Mouse (Mus musculus) heart, embryonic 14.5 days (tissue): Measurements from ENCODE around the gene Poc1a. TPM values are rescaled to one million over a fixed set of nuclear protein-coding genes. Genes with fewer than 3 reads are reported as not detected.
A peak's percentile ranks its signal among the peaks of the same experiment; 100 is the strongest.

ENCODE experiments used
- ATAC-seq: fragments of 200-750 bp; cut with Nextera tagmentation; 2 replicates; pipeline ENCODE4 v1.8.0; 2017; ENCODE audit warnings: low read depth, moderate TSS enrichment; ENCODE audit not compliant: insufficient number of reproducible peaks, insufficient read depth, low FRiP score
- H3K27ac ChIP-seq, 2 experiments: fragments of 200-500 bp in 1 of 2; fragments of 300-500 bp in 1 of 2; sonication (generic) in 1 of 2; replicated peaks in 1 of 2; 2 replicates each; pipeline ENCODE4 v1.5.1; 2012 to 2014; ENCODE audit warnings: low read depth in 2 of 2, low read length in 2 of 2, control low read depth in 1 of 2, mild to moderate bottlenecking in 1 of 2, mixed read lengths in 1 of 2; ENCODE audit not compliant: control insufficient read depth in 1 of 2, insufficient read depth in 1 of 2
- H3K27me3 ChIP-seq: fragments of 300-500 bp; sonication (generic); 2 replicates; pipeline ENCODE4 v1.6.1; 2014; ENCODE audit warnings: mild to moderate bottlenecking, low read length, control low read depth; ENCODE audit not compliant: control insufficient read depth, insufficient read depth
- H3K36me3 ChIP-seq: fragments of 300-500 bp; sonication (generic); 2 replicates; pipeline ENCODE4 v1.6.1; 2014; ENCODE audit warnings: mild to moderate bottlenecking, control low read depth, low read length, mixed read lengths; ENCODE audit not compliant: control insufficient read depth, insufficient read depth
- H3K4me1 ChIP-seq, 2 experiments: fragments of 200-500 bp in 1 of 2; fragments of 300-500 bp in 1 of 2; sonication (generic) in 1 of 2; 2 replicates each; pipeline ENCODE4 v1.6.1; 2012 to 2014; ENCODE audit warnings: low read length in 2 of 2, control low read depth in 1 of 2, mixed read lengths in 1 of 2; ENCODE audit not compliant: control insufficient read depth in 2 of 2, insufficient read depth in 2 of 2
- H3K4me2 ChIP-seq: fragments of 300-500 bp; sonication (generic); 2 replicates; pipeline ENCODE4 v1.6.1; 2014; ENCODE audit warnings: mild to moderate bottlenecking, low read length
- H3K4me3 ChIP-seq, 2 experiments: fragments of 200-500 bp in 1 of 2; fragments of 300-500 bp in 1 of 2; sonication (generic) in 1 of 2; 2 replicates each; pipeline ENCODE4 v1.5.1; 2012 to 2014; ENCODE audit warnings: low read length in 2 of 2, mild to moderate bottlenecking in 2 of 2, control low read depth in 1 of 2, low read depth in 1 of 2, moderate library complexity in 1 of 2; ENCODE audit not compliant: control insufficient read depth in 1 of 2, insufficient read depth in 1 of 2
- H3K9ac ChIP-seq: fragments of 300-500 bp; sonication (generic); 2 replicates; pipeline ENCODE4 v1.6.1; 2014; ENCODE audit warnings: mild to moderate bottlenecking, low read length
- H3K9me3 ChIP-seq: fragments of 300-500 bp; sonication (generic); 2 replicates; pipeline ENCODE4 v1.6.1; 2016; ENCODE audit warnings: low read length, control low read depth; ENCODE audit not compliant: control insufficient read depth
- WGBS: fragments of 180-500 bp; shearing (Covaris S2); extraction: QIAGEN DNeasy Blood & Tissue Kit; methylation state at CpG from one replicate; pipeline ENCODE4 v1.1.7; 2014; 5-methylcytosine and 5-hydroxymethylcytosine counted together
- polyA plus RNA-seq: library from polyadenylated mRNA; unstranded; fragments of >200 nt; fragmentation: Nextera tagmentation; extraction: Ambion mirVana; gene quantifications from 2 replicates; pipeline ENCODE4 v1.2.1, GENCODE M21; 2014

Poc1a gene
- polyA plus RNA-seq, 1 experiment from 2014 or later, result 24.3 TPM

GRCm38 (mm10) chr9:106339730-106340129 is 58.9 kb downstream of the Poc1a start:
- H3K27ac ChIP-seq, result no peak overlapping the region
- 88% methylated on average over 4 of the region's 4 CpGs for WGBS
- no peak overlapping the region for H3K4me3 ChIP-seq
- peaks cover 34 to 39% of the 10 kb centered on the region in 2 experiments for H3K4me1 ChIP-seq
- no peak for ATAC-seq
- H3K9ac ChIP-seq, result no peak overlapping the region
- H3K9me3 ChIP-seq, result no peaks in the 10 kb centered on the region
- no peaks in the 10 kb centered on the region for H3K27me3 ChIP-seq
- H3K4me2 ChIP-seq, result no peak overlapping the region
- H3K36me3 ChIP-seq, result no peaks in the 10 kb centered on the region

DNA sequence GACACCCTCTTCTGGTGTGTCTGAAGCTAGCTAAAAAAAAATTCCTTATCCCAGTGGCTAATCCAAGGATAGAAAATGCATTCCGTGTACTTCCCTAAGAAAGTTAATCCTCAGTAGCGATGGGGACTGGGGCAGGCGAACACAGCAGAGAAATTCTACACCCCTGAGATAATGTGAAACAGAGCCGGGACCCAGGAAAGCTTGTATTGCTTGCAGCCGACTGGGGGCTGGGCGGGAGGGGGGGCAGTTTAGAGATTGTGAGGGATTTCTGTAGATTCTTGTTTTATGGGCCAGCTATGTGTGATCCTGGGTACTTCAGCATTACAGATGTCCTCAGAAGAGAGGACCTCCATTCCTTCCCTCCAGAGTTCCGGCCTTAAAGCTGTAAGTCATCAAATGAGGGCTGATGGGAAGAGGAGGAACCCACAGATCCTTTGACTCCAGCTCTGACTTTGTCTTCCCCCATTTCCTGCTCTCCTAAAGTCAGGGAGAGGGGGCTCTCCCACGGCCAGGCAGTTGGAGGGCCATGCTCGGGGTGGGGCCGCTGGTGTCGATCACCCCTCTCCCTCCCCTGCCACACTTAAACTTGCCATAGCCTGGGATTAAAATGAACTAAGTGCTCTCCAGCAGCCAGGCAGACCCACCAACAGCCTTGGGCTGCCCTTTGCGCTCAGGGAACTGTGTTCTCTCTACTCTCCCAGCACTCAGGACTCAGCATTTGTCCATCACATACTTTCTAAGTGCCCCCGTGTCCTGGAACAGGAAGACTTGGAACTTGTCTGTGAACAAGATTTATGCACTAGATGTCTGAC is 59.8 kb downstream of the Poc1a start:
- H3K4me2 ChIP-seq, result no peak overlapping the region
- no peak for ATAC-seq
- H3K9me3 ChIP-seq, result no peaks in the 10 kb centered on the region
- no peak overlapping the region for H3K4me3 ChIP-seq
- peaks cover 41 to 49% of the 10 kb centered on the region in 2 experiments for H3K4me1 ChIP-seq
- H3K27me3 ChIP-seq, result no peaks in the 10 kb centered on the region
- no peak overlapping the region for H3K27ac ChIP-seq
- 0 out of 2 replicates have a peak overlapping the region, but pooled peaks have one; percentile 9 for H3K9ac ChIP-seq
- 43% methylated on average over 13 of the region's 13 CpGs for WGBS
- H3K36me3 ChIP-seq, result no peaks in the 10 kb centered on the region

- 71% methylated on average over 3 of the region's 3 CpGs for WGBS
- Histone ChIP-seq H3K27me3 (no peaks in the 10 kb centered on the region), H3K4me1 (peaks cover 41 to 49% of the 10 kb centered on the region in 2 experiments)
Observed at GRCm38 (mm10) chr9:106341313-106341686, 60.4 kb downstream of the Poc1a start.

DNA sequence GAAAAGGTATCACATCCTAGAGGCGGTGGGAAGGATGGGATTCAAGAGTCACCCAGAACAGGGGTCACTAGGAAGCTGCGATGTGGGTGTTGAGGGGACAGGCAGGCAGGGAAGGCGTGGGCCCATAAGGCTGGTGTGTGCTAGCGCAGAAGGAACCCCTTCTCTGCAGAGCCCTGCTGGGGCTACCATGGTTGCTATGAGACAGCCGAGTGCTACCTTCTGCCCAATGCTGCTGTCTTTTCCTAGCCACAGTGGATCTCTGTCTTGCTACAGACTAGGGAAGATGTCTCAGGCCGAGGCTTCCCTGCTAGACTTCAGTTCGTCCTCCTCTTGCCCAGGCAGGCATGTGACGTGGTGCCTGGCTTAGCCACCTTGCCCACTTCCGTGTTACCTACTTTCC is 61.7 kb downstream of the Poc1a start:
- Histone ChIP-seq H3K4me3 (no peak overlapping the region), H3K4me1 (peaks cover 38 to 44% of the 10 kb centered on the region in 2 experiments), H3K36me3 (no peaks in the 10 kb centered on the region), H3K9me3 (no peaks in the 10 kb centered on the region), H3K27me3 (no peaks in the 10 kb centered on the region), H3K4me2 (no peak overlapping the region), H3K27ac (no peak overlapping the region), H3K9ac (no peak overlapping the region)
- 98% methylated on average over 9 of the region's 9 CpGs for WGBS
- no peak for ATAC-seq

More at GRCm38 (mm10) chr9:106341313-106341686, 60.4 kb downstream of the Poc1a start:
- Histone ChIP-seq H3K9me3 (no peaks in the 10 kb centered on the region), H3K36me3 (no peaks in the 10 kb centered on the region), H3K4me3 (no peak overlapping the region), H3K27ac (no peak overlapping the region), H3K4me2 (no peak overlapping the region), H3K9ac (0 out of 2 replicates have a peak overlapping the region, but pooled peaks have one; percentile 9)
- ATAC-seq, result no peak

GRCm38 (mm10) chr9:106345167-106345566 is 64.3 kb downstream of the Poc1a start:
- 0 out of 2 replicates have a peak, but pooled peaks have one; percentile 22 for ATAC-seq
- H3K4me3 ChIP-seq, result no peak overlapping the region
- peak overlapping the region; percentile 57 for H3K9ac ChIP-seq
- no peaks in the 10 kb centered on the region for H3K9me3 ChIP-seq
- peak overlapping the region; percentile 35 for H3K4me2 ChIP-seq
- peak overlapping the region; percentile 49 to 58 for H3K27ac ChIP-seq
- no peaks in the 10 kb centered on the region for H3K36me3 ChIP-seq
- H3K27me3 ChIP-seq, result no peaks in the 10 kb centered on the region
- peaks cover 19 to 23% of the 10 kb centered on the region in 2 experiments for H3K4me1 ChIP-seq
- 16% methylated on average over 6 of the region's 6 CpGs for WGBS

- 63% methylated on average over 6 of the region's 6 CpGs for WGBS
Observed at GRCm38 (mm10) chr9:106345630-106346029, 64.8 kb downstream of the Poc1a start.

GRCm38 (mm10) chr9:106348281-106348680 is 67.4 kb downstream of the Poc1a start:
- Histone ChIP-seq H3K4me1 (peaks cover 16 to 22% of the 10 kb centered on the region in 2 experiments), H3K36me3 (no peaks in the 10 kb centered on the region), H3K9ac (no peak overlapping the region), H3K27me3 (no peaks in the 10 kb centered on the region), H3K9me3 (no peaks in the 10 kb centered on the region), H3K4me2 (no peak overlapping the region), H3K4me3 (no peak overlapping the region), H3K27ac (no peak overlapping the region)
- ATAC-seq, result no peak
- 51% methylated on average over 10 of the region's 10 CpGs for WGBS

More at GRCm38 (mm10) chr9:106345630-106346029, 64.8 kb downstream of the Poc1a start:
- Histone ChIP-seq H3K9me3 (no peaks in the 10 kb centered on the region), H3K27me3 (no peaks in the 10 kb centered on the region), H3K4me3 (no peak overlapping the region), H3K27ac (peak overlapping the region; percentile 49 to 58), H3K4me2 (peak overlapping the region; percentile 35), H3K4me1 (peaks cover 19 to 20% of the 10 kb centered on the region in 2 experiments), H3K9ac (peak overlapping the region; percentile 57), H3K36me3 (no peaks in the 10 kb centered on the region)
- ATAC-seq, result no peak
